Mouse (Mus musculus) thymus, adult 2 months (tissue): ENCODE measurements at regions not wholly inside any gene's neighbourhood (a gene's known extent, or its start where the extent isn't known, plus 50 kb on each side); places are given as distances from the start of the nearest gene placed in this dataset.

ENCODE experiments used
- CTCF ChIP-seq: fragments of 200-500 bp; IDR thresholded peaks from 2 replicates; pipeline ENCODE4 v1.5.1; 2012; ENCODE audit warnings: mild to moderate bottlenecking, control low read depth, low read length, moderate library complexity, borderline replicate concordance; ENCODE audit not compliant: control insufficient read depth, poor library complexity, insufficient read depth; ENCODE audit errors: extremely low read depth
- POLR2A ChIP-seq: fragments of 200-500 bp; IDR thresholded peaks from 2 replicates; pipeline ENCODE4 v1.6.1; 2012; ENCODE audit warnings: mild to moderate bottlenecking, low read length, control low read depth, moderate library complexity; ENCODE audit not compliant: control insufficient read depth, poor library complexity, insufficient read depth; ENCODE audit errors: extremely low read depth

DNA sequence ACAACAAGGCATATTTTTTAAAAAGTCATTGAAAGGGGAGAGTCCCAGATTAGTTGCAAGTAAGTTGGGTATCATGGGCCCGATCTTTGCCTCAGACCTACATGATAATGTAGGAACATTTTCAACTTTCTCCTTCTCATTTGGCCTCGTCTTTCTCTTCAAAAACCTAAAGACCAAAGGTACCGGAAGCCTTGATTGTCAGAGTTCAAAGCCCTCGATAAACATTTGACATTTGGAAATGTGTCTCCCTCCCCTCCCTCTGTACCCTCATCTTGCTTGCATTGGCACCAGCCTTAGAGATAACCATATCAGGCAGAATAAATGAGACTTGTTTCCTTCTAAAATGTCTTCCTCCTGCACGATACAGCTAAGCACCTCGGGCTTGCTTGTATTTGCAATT is 302.8 kb downstream of the Ets1 start:
- TF ChIP-seq CTCF (no peak), POLR2A (no peak)
